Mouse (Mus musculus): ENCODE results near the gene Crlf1. TPM values are rescaled to one million over a fixed set of nuclear protein-coding genes. Genes with fewer than 3 reads are reported as not detected.

Gene Crlf1
- 1 to 10 TPM; 3.4 to 3.8 TPM for total RNA-seq (2021)
- long read RNA-seq, experiment 1, partial matches to known transcripts = 0 of 1 reads
- long read RNA-seq, experiment 1, other reads (novel, unspliced or antisense) = 0 of 1 reads
- long read RNA-seq, experiment 2, partial matches to known transcripts = 0 of 1 reads
- long read RNA-seq, experiment 2, other reads (novel, unspliced or antisense) = 1 of 1 reads

GRCm38 (mm10) chr8:70492664-70493640 is at the start of gene Crlf1:
Gene Crlf1 (plus strand): TSS chr8:70493158.
- DNase-seq = no peak
- intact Hi-C loops (cut with DNase I) = no loop called here

GRCm38 (mm10) chr8:70443326-70443725 is 49.6 kb upstream of the Crlf1 start:
- intact Hi-C loops (cut with DNase I) = no loop called here
- no peak for DNase-seq

GRCm38 (mm10) chr8:70445988-70446387 is 47.0 kb upstream of the Crlf1 start:
- no peak for DNase-seq
- intact Hi-C loops (cut with DNase I) = no loop called here

DNA sequence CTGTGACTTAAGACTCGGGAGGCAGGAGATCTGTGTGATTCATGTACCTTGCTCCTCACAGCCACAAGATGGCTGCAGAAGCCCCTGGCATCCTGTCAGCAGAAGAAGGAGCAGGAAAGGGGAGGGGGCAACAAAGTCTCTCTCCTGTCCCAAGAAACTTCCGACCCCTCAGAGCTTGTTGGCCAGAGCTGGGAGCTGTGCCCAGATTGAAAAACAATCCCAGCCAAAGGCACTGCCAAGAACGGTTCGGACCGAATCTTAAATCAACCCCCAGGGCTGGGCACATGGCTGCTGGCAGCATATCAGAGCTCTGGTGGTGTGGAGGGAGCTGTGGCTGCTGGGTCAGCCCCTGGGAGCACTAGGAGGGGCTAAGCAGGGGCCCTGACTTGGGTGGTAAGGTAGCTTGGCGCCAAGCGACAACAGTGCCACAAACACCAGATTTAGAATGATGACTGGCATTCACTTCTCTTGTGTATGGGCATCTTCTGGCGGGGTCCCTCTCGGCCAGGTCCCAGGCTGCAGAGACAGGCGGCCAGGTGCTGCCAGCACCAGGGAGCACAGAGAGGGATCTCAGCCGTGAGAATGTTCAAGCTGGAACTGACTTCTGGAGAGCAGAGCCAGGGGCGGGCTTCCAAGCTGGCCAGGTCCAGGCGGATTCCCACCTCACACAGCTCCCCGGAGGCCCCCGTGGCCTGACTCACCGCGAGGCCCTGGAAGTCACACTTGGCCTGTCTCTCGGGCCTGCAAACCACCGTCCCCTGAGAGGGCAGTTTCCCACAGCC is 45.1 kb upstream of the Crlf1 start:
- intact Hi-C loops (cut with DNase I) = no loop called here
- DNase-seq = peak; percentile 47 to 60

- intact Hi-C loops (cut with DNase I) = no loop called here
- no peak for DNase-seq
Measured at GRCm38 (mm10) chr8:70452196-70452966, 40.6 kb upstream of the Crlf1 start.

DNA sequence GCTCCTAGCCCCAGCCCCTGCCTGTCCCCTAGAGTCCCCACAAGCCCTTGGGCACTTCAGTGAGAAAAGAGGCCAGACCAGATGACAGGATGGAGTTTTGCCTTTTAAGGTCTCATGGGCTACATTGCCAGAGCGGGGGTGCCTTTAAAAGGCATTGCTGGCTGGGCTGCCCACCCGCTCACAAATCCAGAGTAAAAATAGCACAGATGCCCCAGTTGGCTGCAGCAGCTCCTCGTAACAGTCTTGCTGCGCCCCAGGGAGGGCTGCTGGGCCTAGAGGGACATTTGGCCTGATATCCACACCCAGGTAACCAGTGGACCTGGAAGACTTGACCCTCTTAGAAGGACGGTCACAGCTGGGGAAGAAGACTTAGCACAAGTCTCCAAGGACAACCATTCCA is 39.1 kb upstream of the Crlf1 start:
- intact Hi-C loops (cut with DNase I) = no loop called here
- DNase-seq = no peak

DNA sequence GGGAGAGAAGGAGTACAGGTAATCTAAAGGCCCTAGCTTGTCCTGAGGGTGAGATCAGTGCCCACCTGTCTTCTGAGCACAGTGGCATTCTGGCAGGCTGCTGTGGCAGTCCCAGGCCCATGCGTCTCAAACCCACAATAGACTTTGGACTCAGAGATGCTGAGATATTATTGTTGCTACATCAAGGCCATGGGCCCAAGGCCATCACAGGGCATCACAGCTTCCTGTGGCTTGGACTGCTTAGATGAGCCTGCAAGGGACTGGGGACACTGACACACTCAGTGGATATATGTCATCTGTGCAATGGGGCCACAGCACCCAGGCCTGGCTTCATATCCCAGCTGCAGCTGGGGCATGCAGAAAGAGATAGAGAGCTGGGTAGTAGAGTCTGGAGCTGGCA is 36.0 kb upstream of the Crlf1 start:
- DNase-seq = no peak
- intact Hi-C loops (cut with DNase I) = no loop called here

GRCm38 (mm10) chr8:70457882-70458281 is 35.1 kb upstream of the Crlf1 start:
- DNase-seq = no peak
- intact Hi-C loops (cut with DNase I) = loop anchor here (1.0 kb wide), 1 partner anchor 18 kb away; the partner anchor contains the start of gene Klhl26

- DNase-seq = no peak
- intact Hi-C loops (cut with DNase I) = loop anchor here (1.0 kb wide), 1 partner anchor 18 kb away; the partner anchor contains the start of gene Klhl26
Measured at GRCm38 (mm10) chr8:70458462-70458861, 34.5 kb upstream of the Crlf1 start.

- intact Hi-C loops (cut with DNase I) = no loop called here
- DNase-seq = no peak
Measured at GRCm38 (mm10) chr8:70459636-70460035, 33.3 kb upstream of the Crlf1 start.

GRCm38 (mm10) chr8:70460199-70460598 is 32.8 kb upstream of the Crlf1 start:
- intact Hi-C loops (cut with DNase I) = no loop called here
- DNase-seq = no peak

GRCm38 (mm10) chr8:70460606-70461005 is 32.4 kb upstream of the Crlf1 start:
- intact Hi-C loops (cut with DNase I) = no loop called here

DNA sequence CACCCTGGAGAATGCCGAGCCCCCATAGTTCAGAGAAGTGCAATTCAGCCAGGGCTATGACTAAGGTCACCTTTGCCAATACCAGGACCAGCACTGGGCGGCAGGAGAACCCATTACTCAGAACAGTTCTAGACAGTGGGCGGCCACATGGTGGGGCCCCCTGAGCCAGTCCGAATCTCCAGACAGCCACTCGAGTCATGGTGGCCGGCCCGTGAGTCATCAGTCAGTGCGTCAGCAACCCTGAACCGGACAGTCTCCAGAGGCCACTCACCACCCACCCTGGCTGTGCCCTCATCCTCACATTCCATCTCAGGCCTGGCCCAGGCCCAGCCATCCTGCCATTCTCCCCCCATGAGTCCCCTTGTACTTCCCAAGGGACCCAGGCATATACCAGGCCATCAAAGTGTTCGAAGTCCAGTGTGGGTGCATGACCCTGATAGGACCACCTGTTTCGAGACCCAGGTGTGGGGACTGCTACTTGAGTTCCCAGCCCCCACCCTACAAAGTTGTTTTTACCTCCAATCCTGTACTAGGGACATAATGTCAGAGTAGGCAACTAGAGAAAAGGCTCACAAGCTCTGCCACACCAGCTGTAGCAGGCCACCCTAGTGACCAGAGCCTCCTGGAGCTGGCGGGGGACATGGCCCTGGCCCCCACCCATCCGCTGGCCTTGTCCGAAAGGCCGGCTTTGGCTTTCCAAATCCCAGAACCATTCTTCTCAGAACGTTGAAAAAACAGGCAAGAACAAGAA is 31.0 kb upstream of the Crlf1 start:
- intact Hi-C loops (cut with DNase I) = no loop called here
- peak; percentile 48 to 52 for DNase-seq

More at GRCm38 (mm10) chr8:70460606-70461005, 32.4 kb upstream of the Crlf1 start:
- DNase-seq = no peak

DNA sequence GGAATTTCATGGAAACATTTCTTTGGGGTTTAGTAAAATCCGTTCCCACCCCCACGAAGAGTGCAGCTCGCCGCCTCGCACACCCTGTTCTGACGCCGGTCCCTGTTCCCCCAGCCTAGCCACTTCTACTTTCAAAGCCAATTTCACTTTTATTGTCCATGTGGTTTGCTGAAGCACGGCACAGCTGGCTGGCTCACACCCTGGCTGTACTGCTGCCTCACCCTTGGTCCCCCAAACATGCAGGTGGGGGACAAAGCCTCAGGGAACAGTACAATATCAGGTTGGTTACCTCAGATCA is 30.5 kb upstream of the Crlf1 start:
- DNase-seq = no peak
- intact Hi-C loops (cut with DNase I) = no loop called here

DNA sequence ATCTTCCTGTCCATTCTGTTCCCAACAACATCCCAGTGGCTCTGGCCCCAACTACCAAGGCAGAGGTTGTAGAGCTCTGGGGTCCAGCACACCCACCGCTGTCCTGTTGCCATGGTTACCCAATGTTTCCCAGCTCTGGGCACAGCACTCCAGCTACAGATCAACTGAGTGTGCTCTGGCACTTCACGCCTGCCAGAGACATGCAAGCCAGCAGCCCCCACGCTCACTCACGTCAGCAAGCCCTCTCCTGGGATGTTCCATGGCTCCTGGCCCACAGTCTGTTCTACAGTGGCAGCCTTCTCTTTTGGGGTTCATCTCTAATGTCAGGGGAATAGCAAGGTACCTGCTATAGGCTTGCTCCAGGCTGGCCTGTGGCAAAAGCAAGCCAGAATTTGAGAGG is 29.7 kb upstream of the Crlf1 start:
- intact Hi-C loops (cut with DNase I) = no loop called here

GRCm38 (mm10) chr8:70464162-70464561 is 28.8 kb upstream of the Crlf1 start:
- intact Hi-C loops (cut with DNase I) = no loop called here
- no peak for DNase-seq

More for the DNA sequence above, 29.7 kb upstream of the Crlf1 start:
- peak; percentile 43 to 58 for DNase-seq

GRCm38 (mm10) chr8:70465701-70466100 is 27.3 kb upstream of the Crlf1 start:
- intact Hi-C loops (cut with DNase I) = no loop called here
- no peak for DNase-seq

DNA sequence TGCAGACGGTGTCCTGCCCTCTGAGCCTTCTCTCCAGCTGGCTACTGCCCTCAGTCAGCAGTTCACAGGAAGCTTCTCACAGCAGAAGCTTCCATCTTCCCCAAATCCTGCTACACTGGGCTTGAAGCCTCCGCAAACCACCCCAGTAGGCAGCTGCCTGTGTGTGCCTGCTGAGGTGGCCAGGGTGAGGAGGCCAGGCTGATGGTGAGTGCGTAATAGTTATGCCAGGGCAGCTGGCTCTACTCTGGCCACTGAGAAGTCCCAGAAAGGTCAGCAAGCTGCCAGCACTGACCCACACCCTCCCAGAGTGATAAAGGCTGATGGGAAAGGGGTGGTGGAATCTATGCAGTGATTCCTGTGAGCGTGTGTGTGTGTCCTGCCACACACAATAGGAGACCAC is 26.7 kb upstream of the Crlf1 start:
- DNase-seq = no peak
- intact Hi-C loops (cut with DNase I) = no loop called here

DNA sequence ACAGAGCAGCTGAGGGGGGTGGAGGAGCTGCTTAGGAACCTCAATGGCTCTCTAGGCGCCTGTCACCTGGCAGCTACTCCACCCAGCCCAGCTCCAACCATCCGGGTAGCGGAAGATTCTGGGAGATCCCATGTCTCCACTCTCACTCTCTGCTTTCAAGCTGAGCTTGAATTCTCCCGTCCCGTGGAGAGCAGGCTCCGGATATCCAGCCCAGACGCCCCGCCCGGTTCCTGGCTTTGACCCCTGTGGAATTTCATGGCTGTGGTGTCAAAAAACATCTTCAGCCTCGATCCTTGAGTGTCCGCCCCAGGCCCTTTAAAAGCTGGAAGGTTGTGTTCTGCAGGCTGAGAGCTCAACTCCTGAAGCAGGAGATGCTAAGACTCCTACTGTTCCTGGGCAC is 26.2 kb upstream of the Crlf1 start:
- intact Hi-C loops (cut with DNase I) = no loop called here
- DNase-seq = peak; percentile 70 to 75

Measured in gastrocnemius, postnatal 36 days (tissue).